Mouse (Mus musculus) brown adipose tissue, adult 24 weeks (tissue): ENCODE data around the gene Rnf157. TPM values are rescaled to one million over a fixed set of nuclear protein-coding genes. Genes with fewer than 3 reads are reported as not detected.
A peak's percentile ranks its signal among the peaks of the same experiment; 100 is the strongest.
"Not testable (repeated sequence)": the region's sequence is repeated elsewhere in the genome, so short reads cannot be mapped to it uniquely, and the experiment has no call there.

Source experiments
- H3K27ac ChIP-seq: fragments of 200-500 bp; replicated peaks from 2 replicates; pipeline ENCODE4 v1.5.1; 2012; ENCODE audit warnings: low read depth, mild to moderate bottlenecking, low read length
- H3K4me1 ChIP-seq: fragments of 200-500 bp; 2 replicates; pipeline ENCODE4 v1.6.1; 2012; ENCODE audit warnings: low read length, mixed read lengths; ENCODE audit not compliant: control insufficient read depth, insufficient read depth, insufficient read length
- H3K4me3 ChIP-seq: fragments of 200-500 bp; 2 replicates; pipeline ENCODE4 v1.5.1; 2012; ENCODE audit warnings: low read depth, mild to moderate bottlenecking, low read length, moderate library complexity; ENCODE audit not compliant: insufficient read depth
- polyA plus RNA-seq: library from polyadenylated mRNA; stranded (reverse); fragments of >200 nt; gene quantifications from 2 replicates; pipeline ENCODE4 v1.2.4, GENCODE M21; 2012; ENCODE audit not compliant: missing spikeins, insufficient read depth, insufficient read length

The Rnf157 gene
- polyA plus RNA-seq, 1 experiment: 0.67 TPM

GRCm38 (mm10) chr11:116360915-116361314, 51.9 kb downstream of the Rnf157 start:
- not testable (repeated sequence) for H3K27ac ChIP-seq, H3K4me3 ChIP-seq, H3K4me1 ChIP-seq

- Histone ChIP-seq H3K4me1 (no peaks in the 10 kb centered on the region), H3K4me3 (no peak overlapping the region), H3K27ac (no peak overlapping the region)
Measured at GRCm38 (mm10) chr11:116359652-116360051, 53.2 kb downstream of the Rnf157 start.

GRCm38 (mm10) chr11:116358926-116359637, 53.8 kb downstream of the Rnf157 start:
- no peak overlapping the region for H3K27ac ChIP-seq
- H3K4me3 ChIP-seq: no peak overlapping the region
- H3K4me1 ChIP-seq: no peaks in the 10 kb centered on the region

GRCm38 (mm10) chr11:116354521-116354920, 58.3 kb downstream of the Rnf157 start:
- no peak overlapping the region for H3K27ac ChIP-seq
- H3K4me1 ChIP-seq: no peaks in the 10 kb centered on the region

GRCm38 (mm10) chr11:116353535-116353934, 59.3 kb downstream of the Rnf157 start:
- no peak overlapping the region for H3K4me3 ChIP-seq
- no peaks in the 10 kb centered on the region for H3K4me1 ChIP-seq
- H3K27ac ChIP-seq: no peak overlapping the region

More at GRCm38 (mm10) chr11:116354521-116354920, 58.3 kb downstream of the Rnf157 start:
- no peak overlapping the region for H3K4me3 ChIP-seq

GRCm38 (mm10) chr11:116351294-116351693, 61.5 kb downstream of the Rnf157 start:
- Histone ChIP-seq H3K27ac (no peak overlapping the region), H3K4me3 (no peak overlapping the region), H3K4me1 (no peaks in the 10 kb centered on the region)

- H3K4me3 ChIP-seq: no peak overlapping the region
- no peak overlapping the region for H3K27ac ChIP-seq
Measured at GRCm38 (mm10) chr11:116347955-116348354, 64.9 kb downstream of the Rnf157 start.

GRCm38 (mm10) chr11:116347012-116347411, 65.8 kb downstream of the Rnf157 start:
- H3K27ac ChIP-seq: no peak overlapping the region
- H3K4me3 ChIP-seq: no peak overlapping the region
- no peaks in the 10 kb centered on the region for H3K4me1 ChIP-seq

More at GRCm38 (mm10) chr11:116347955-116348354, 64.9 kb downstream of the Rnf157 start:
- H3K4me1 ChIP-seq: no peaks in the 10 kb centered on the region

- Histone ChIP-seq H3K4me3 (no peak overlapping the region), H3K4me1 (no peaks in the 10 kb centered on the region), H3K27ac (no peak overlapping the region)
Measured at GRCm38 (mm10) chr11:116342069-116342791, 70.6 kb downstream of the Rnf157 start.

- Histone ChIP-seq H3K27ac (no peak overlapping the region), H3K4me3 (no peak overlapping the region), H3K4me1 (no peaks in the 10 kb centered on the region)
Measured at GRCm38 (mm10) chr11:116337531-116337930, 75.3 kb downstream of the Rnf157 start.

GRCm38 (mm10) chr11:116337000-116337399, 75.8 kb downstream of the Rnf157 start:
- H3K4me3 ChIP-seq: no peak overlapping the region
- no peaks in the 10 kb centered on the region for H3K4me1 ChIP-seq
- H3K27ac ChIP-seq: no peak overlapping the region

GRCm38 (mm10) chr11:116336393-116336792, 76.4 kb downstream of the Rnf157 start:
- H3K4me3 ChIP-seq: no peak overlapping the region
- H3K4me1 ChIP-seq: no peaks in the 10 kb centered on the region
- H3K27ac ChIP-seq: no peak overlapping the region

GRCm38 (mm10) chr11:116335244-116336036, 77.4 kb downstream of the Rnf157 start, which contains the start of gene Foxj1:
Foxj1 (minus strand) TSS chr11:116335399.
- no peaks in the 10 kb centered on the region for H3K4me1 ChIP-seq
- no peak within 1 kb of the TSS for H3K27ac ChIP-seq
- peak within 1 kb of the TSS; percentile 65 for H3K4me3 ChIP-seq

GRCm38 (mm10) chr11:116334417-116334782, 78.4 kb downstream of the Rnf157 start:
- no peaks in the 10 kb centered on the region for H3K4me1 ChIP-seq
- H3K27ac ChIP-seq: no peak overlapping the region
- H3K4me3 ChIP-seq: 0 out of 2 replicates have a peak overlapping the region, but pooled peaks have one; percentile 39
